Mouse (Mus musculus) midbrain, embryonic 14.5 days (tissue): ENCODE results near the gene Kdm2b. TPM values are rescaled to one million over a fixed set of nuclear protein-coding genes. Genes with fewer than 3 reads are reported as not detected.

Experiments used
- ATAC-seq: fragments of 200-750 bp; cut with Nextera tagmentation; 2 replicates; pipeline ENCODE4 v1.8.0; 2017; ENCODE audit warnings: moderate number of reproducible peaks, moderate library complexity; ENCODE audit not compliant: low FRiP score, low TSS enrichment
- DNase-seq: peaks from one replicate; pipeline ENCODE4 v3.0.0-alpha.2; 2015
- H3K27ac ChIP-seq: fragments of 300-500 bp; sonication (generic); replicated peaks from 2 replicates; pipeline ENCODE4 v1.5.1; 2014; ENCODE audit warnings: mild to moderate bottlenecking, low read depth, low read length, moderate library complexity
- H3K27me3 ChIP-seq: fragments of 300-500 bp; sonication (generic); 2 replicates; pipeline ENCODE4 v1.6.1; 2014; ENCODE audit warnings: low read length, control low read depth, mixed read lengths; ENCODE audit not compliant: control insufficient read depth, insufficient read depth
- H3K36me3 ChIP-seq: fragments of 300-500 bp; sonication (generic); 2 replicates; pipeline ENCODE4 v1.6.1; 2014; ENCODE audit warnings: low read length, control low read depth; ENCODE audit not compliant: control insufficient read depth, insufficient read depth
- H3K4me1 ChIP-seq: fragments of 300-500 bp; sonication (generic); 2 replicates; pipeline ENCODE4 v1.6.1; 2014; ENCODE audit warnings: mild to moderate bottlenecking, antibody characterized with exemption, low read length, control low read depth; ENCODE audit not compliant: control insufficient read depth, insufficient read depth
- H3K4me2 ChIP-seq: fragments of 300-500 bp; sonication (generic); 2 replicates; pipeline ENCODE4 v1.6.1; 2014; ENCODE audit warnings: mild to moderate bottlenecking, low read length, moderate library complexity
- H3K4me3 ChIP-seq: fragments of 300-500 bp; sonication (generic); replicated peaks from 2 replicates; pipeline ENCODE4 v1.5.1; 2014; ENCODE audit warnings: low read depth, low read length
- H3K9ac ChIP-seq: fragments of 300-500 bp; sonication (generic); replicated peaks from 2 replicates; pipeline ENCODE4 v1.6.1; 2014; ENCODE audit warnings: mild to moderate bottlenecking, low read length, moderate library complexity
- H3K9me3 ChIP-seq: fragments of 300-500 bp; sonication (generic); 2 replicates; pipeline ENCODE4 v1.6.1; 2016; ENCODE audit warnings: low read length, control low read depth, mixed read lengths; ENCODE audit not compliant: control insufficient read depth
- WGBS: fragments of 180-500 bp; shearing (Covaris S2); extraction: QIAGEN DNeasy Blood & Tissue Kit; methylation state at CpG from one replicate; pipeline ENCODE4 v1.1.7; 2014; 5-methylcytosine and 5-hydroxymethylcytosine counted together
- polyA plus RNA-seq: library from polyadenylated mRNA; unstranded; fragments of >200 nt; fragmentation: Nextera tagmentation; extraction: Ambion mirVana; gene quantifications from 2 replicates; pipeline ENCODE4 v1.2.1, GENCODE M21; 2014

Kdm2b gene
- polyA plus RNA-seq, 1 experiment from 2014 or later, result 99.9 TPM

GRCm38 (mm10) chr5:123005716-123006592 is 16.3 kb upstream of the Kdm2b start:
- no peaks in the 10 kb centered on the region for H3K9me3 ChIP-seq
- H3K4me3 ChIP-seq, result 0 out of 2 replicates have a peak overlapping the region, but pooled peaks have one; percentile 3
- peak overlapping the region; percentile 29; the same call in 1 of the 2 replicates for H3K9ac ChIP-seq
- H3K36me3 ChIP-seq, result no peaks in the 10 kb centered on the region
- 0 out of 2 replicates have a peak, but pooled peaks cover 5% of the 10 kb centered on the region for H3K4me1 ChIP-seq
- 0 out of 2 replicates have a peak overlapping the region, but pooled peaks have one; percentile 8 for H3K4me2 ChIP-seq
- peak overlapping the region; percentile 52 for H3K27ac ChIP-seq
- peak; percentile 51 for DNase-seq
- no peaks in the 10 kb centered on the region for H3K27me3 ChIP-seq
- WGBS, result 56% methylated on average over 19 of the region's 19 CpGs
- no peak for ATAC-seq

DNA sequence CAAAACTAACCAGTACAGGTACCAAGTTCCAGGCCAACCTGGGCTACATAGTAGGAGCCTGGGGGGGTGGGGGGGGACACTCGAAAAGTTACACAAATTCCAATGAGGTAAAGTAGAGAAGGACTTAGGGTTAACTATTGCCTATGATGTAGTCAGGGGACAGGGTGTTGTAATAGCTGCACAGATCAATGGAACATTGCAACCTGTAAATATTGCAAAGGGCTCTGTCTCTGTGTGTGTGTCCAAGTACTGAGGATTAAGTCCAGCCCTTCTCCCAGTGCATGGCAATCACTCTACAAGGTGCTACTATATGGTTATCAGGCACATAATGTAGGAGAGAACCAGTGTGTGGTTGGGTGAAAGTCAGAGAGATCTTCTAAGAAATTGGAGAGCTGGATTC is 11.3 kb upstream of the Kdm2b start:
- Histone ChIP-seq H3K27ac (no peak overlapping the region), H3K4me2 (no peak overlapping the region), H3K9ac (no peak overlapping the region), H3K4me1 (0 out of 2 replicates have a peak, but pooled peaks cover 4% of the 10 kb centered on the region), H3K4me3 (no peak overlapping the region), H3K9me3 (no peaks in the 10 kb centered on the region), H3K36me3 (no peaks in the 10 kb centered on the region), H3K27me3 (no peaks in the 10 kb centered on the region)
- ATAC-seq (no peak), DNase-seq (no peak)
- 63% methylated on average over 1 of the region's 1 CpGs for whole genome bisulfite sequencing

DNA sequence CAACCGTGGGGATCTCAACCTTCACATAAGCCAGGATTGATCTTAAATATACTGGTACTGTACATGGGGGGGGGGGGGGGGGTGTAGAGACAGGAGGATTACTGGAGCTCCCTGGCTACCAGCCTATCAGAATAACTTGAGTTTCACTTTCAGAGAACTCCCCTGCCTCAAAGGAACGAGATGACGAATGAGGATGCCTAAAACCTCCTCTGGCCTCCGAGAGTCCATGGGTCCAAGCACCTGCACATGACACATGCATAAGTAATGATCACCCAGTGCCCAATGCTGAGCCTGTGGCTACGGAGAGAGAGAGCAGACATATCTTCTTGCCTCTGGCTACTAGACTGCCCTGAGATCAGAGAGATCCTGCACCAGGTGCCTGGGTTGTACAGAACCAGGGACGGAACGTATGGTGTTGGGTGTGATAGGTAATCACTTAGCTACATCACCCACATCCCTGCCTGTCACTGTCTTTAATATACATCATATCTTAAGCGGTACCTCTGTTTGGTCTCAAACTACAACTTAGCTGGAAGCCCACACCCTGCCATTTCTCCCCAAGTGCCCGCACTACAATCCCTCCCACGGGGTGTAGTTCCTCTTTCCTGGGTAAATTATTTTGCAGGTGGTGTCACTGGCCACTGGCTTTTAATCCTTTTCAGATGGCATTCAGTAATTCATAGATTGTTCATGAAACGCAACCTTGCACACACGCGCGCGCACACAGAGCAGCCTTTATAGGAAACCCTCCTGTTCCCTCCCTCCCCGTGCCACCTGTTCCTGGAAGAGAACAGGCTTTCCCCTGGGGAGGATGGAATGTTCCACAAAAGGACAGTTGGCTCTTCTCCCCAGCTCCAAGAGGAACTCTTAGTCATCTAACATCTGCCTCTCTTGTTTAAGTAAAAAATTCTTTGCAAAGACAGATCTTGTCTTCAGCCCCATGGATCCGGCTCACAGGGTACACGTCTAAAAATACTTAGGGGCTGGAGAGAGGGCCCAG is 7.9 kb upstream of the Kdm2b start:
- no peak overlapping the region for H3K27ac ChIP-seq
- 92% methylated on average over 18 of the region's 18 CpGs for WGBS
- no peak overlapping the region for H3K9ac ChIP-seq
- H3K36me3 ChIP-seq, result no peaks in the 10 kb centered on the region
- DNase-seq (no peak), ATAC-seq (no peak)
- no peaks in the 10 kb centered on the region for H3K4me1 ChIP-seq
- no peaks in the 10 kb centered on the region for H3K9me3 ChIP-seq
- H3K4me3 ChIP-seq, result no peak overlapping the region
- no peaks in the 10 kb centered on the region for H3K27me3 ChIP-seq
- no peak overlapping the region for H3K4me2 ChIP-seq

DNA sequence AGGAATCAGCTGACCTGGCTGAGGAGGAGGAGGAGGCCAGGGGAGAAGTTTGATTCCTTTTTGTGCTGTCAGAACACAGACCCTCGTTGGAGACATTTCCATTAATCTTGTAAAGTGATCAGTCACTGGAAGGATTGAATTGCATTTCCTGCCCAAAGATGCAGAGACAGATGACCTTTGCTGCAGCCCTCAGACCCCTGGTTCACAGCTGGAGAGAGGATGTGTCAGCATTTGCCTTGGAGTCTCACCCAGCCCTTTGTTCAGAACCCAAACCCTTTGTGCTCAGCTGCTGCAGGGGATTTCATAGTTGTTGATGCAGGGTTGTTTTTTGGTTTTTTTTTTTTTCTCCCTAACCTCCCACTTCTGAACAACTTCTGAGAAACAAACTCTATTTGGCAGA is 5.3 kb upstream of the Kdm2b start:
- Histone ChIP-seq H3K27ac (no peak overlapping the region), H3K4me1 (peaks cover 15% of the 10 kb centered on the region), H3K9ac (no peak overlapping the region), H3K9me3 (no peaks in the 10 kb centered on the region), H3K27me3 (no peaks in the 10 kb centered on the region), H3K4me2 (no peak overlapping the region), H3K36me3 (no peaks in the 10 kb centered on the region), H3K4me3 (no peak overlapping the region)
- no peak for DNase-seq
- ATAC-seq, result no peak
- WGBS, result 0% methylated on average over 1 of the region's 1 CpGs

- H3K4me2 ChIP-seq, result 0 out of 2 replicates have a peak overlapping the region, but pooled peaks have one; percentile 2
- H3K27me3 ChIP-seq, result no peaks in the 10 kb centered on the region
- no peak overlapping the region for H3K9ac ChIP-seq
- ATAC-seq (no peak), DNase-seq (peak; percentile 92)
- no peak overlapping the region for H3K27ac ChIP-seq
- WGBS, result 10% methylated on average over 5 of the region's 5 CpGs
- no peak overlapping the region for H3K4me3 ChIP-seq
- H3K4me1 ChIP-seq, result peaks cover 15% of the 10 kb centered on the region
- H3K36me3 ChIP-seq, result no peaks in the 10 kb centered on the region
- H3K9me3 ChIP-seq, result no peaks in the 10 kb centered on the region
Measured at GRCm38 (mm10) chr5:122994303-122994846, 4.8 kb upstream of the Kdm2b start.

DNA sequence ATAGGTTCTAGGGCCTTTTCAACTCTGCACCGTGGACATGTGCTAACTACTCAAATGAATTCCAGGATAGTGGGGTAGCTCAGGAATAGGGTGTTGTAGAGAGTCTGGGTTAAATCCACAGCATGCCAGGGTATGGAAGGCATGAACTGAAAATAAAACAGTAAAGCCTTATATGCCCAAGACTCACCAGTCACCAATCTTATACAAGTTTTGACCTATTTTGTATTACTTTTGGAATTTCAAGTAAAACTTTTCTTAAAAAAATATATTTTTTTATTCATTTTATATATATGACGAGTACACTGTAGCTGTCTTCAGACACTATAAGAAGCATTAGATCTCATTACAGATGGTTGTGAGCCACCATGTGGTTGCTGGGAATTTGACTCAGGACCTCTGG is 4.2 kb upstream of the Kdm2b start:
- H3K36me3 ChIP-seq, result no peaks in the 10 kb centered on the region
- no peaks in the 10 kb centered on the region for H3K27me3 ChIP-seq
- 53% methylated on average over 2 of the region's 2 CpGs for WGBS
- H3K9ac ChIP-seq, result no peak overlapping the region
- no peak for ATAC-seq
- H3K4me1 ChIP-seq, result peaks cover 15% of the 10 kb centered on the region
- H3K9me3 ChIP-seq, result no peaks in the 10 kb centered on the region
- H3K4me3 ChIP-seq, result no peak overlapping the region
- H3K4me2 ChIP-seq, result no peak overlapping the region
- H3K27ac ChIP-seq, result no peak overlapping the region
- no peak for DNase-seq

- Histone ChIP-seq H3K4me3 (no peak overlapping the region), H3K36me3 (no peaks in the 10 kb centered on the region), H3K27ac (no peak overlapping the region), H3K9ac (0 out of 2 replicates have a peak overlapping the region, but pooled peaks have one; percentile 32), H3K27me3 (no peaks in the 10 kb centered on the region), H3K4me2 (peak overlapping the region; percentile 99), H3K4me1 (peaks cover 32% of the 10 kb centered on the region), H3K9me3 (no peaks in the 10 kb centered on the region)
- 24% methylated on average over 5 of the region's 5 CpGs for WGBS
- DNase-seq, result no peak
- no peak for ATAC-seq
Measured at GRCm38 (mm10) chr5:122991350-122992004, 1.9 kb upstream of the Kdm2b start.
